Comparison of ENCODE assay signal across 24 mouse cellular contexts in genomic region chr17:49493276-49493675, GRCm38 (mm10).
DNase-seq lines count a peak whose midpoint lies in the region; ATAC-seq and TF ChIP-seq lines count a peak whose summit lies in the region.
"Had no signal": no experiment of that assay in that cellular context is flagged by ENCODE, and none has a peak within 500 bp of the region (broad histone marks: within the 10 kb centered on the region; RNA-seq: fewer than 3 reads in every experiment).

No protein-coding gene starts in this region.

- no peaks in the 10 kb centered on the region for H3K27me3 ChIP-seq in liver, embryonic 14.5 days (ENCODE audit: control insufficient read depth, insufficient read depth, low read length)
- no peaks in the 10 kb centered on the region for H3K27me3 ChIP-seq in liver, embryonic 11.5 days (replicated peaks; ENCODE audit: control insufficient read depth, insufficient read depth, low read length)
- peaks cover 37% of the 10 kb centered on the region for H3K27me3 ChIP-seq in CH12.LX (replicated peaks)
- no peaks in the 10 kb centered on the region for H3K27me3 ChIP-seq in hindbrain, embryonic 14.5 days (ENCODE audit: control insufficient read depth, insufficient read depth, low read length)
- H3K27me3 ChIP-seq: forebrain, embryonic 15.5 days; heart, embryonic 13.5 days; hindbrain, embryonic 13.5 days; lung, embryonic 15.5 days; neural tube, embryonic 15.5 days had no signal

- no peak for DNase-seq in liver, embryonic 14.5 days (ENCODE audit: low read depth in 3 of 3, low spot score in 3 of 3)
- DNase-seq in liver, embryonic 11.5 days (ENCODE audit: low spot score), result no peak
- DNase-seq in 3134 (ENCODE audit: extremely low read depth, insufficient read length, low spot score) (peak; percentile 37), CH12.LX (ENCODE audit: extremely low read depth) (peak; percentile 8), ZHBTc4 (ENCODE audit: low read depth, low spot score) (peak; percentile 31)
- DNase-seq in heart, postnatal 14 days, result no peak
- DNase-seq in hindbrain, embryonic 14.5 days (ENCODE audit: low spot score), result no peak
- DNase-seq: adrenal gland, postnatal 14 days; cerebellum, adult 8-10 months; gastrocnemius, postnatal 25 days; heart, adult 18-20 months; kidney, adult 9 months; kidney, postnatal 14 days; right cerebral cortex, adult 18-20 months; thymus, postnatal 14 days had no signal

- TF ChIP-seq RAD21 in CH12.LX (IDR thresholded peaks at IDR 0.05; ENCODE audit: low read depth, low read length), result no peak

- H3K4me3 ChIP-seq in liver, embryonic 14.5 days (ENCODE audit: insufficient read depth in 1 of 2, low read depth in 2 of 2, low read length in 2 of 2), result no peak overlapping the region
- no peak overlapping the region for H3K4me3 ChIP-seq in liver, embryonic 11.5 days (ENCODE audit: low read depth, low read length)
- no peak overlapping the region for H3K4me3 ChIP-seq in CH12.LX (replicated peaks in 1 of 3; ENCODE audit: low read depth in 2 of 3, low read length in 2 of 3, poor library complexity in 1 of 3)
- no peak overlapping the region for H3K4me3 ChIP-seq in hindbrain, embryonic 14.5 days (replicated peaks; ENCODE audit: low read length)
- H3K4me3 ChIP-seq: forebrain, embryonic 15.5 days; heart, embryonic 13.5 days; hindbrain, embryonic 13.5 days; limb, embryonic 10.5 days; lung, embryonic 15.5 days; neural tube, embryonic 15.5 days had no signal

- dilution Hi-C loops in CH12.LX (cut with MboI; ENCODE audit: extremely low pct_ligation_motif_present, extremely low pct_unique_long_range_greater_than_20kb, low sequenced_read_pairs), result no loop called here

- H3K79me2 ChIP-seq in CH12.LX (replicated peaks; ENCODE audit: control insufficient read depth, extremely low read depth, insufficient read depth, poor library complexity, severe bottlenecking), result no peaks in the 10 kb centered on the region

- no peak for TF ChIP-seq POLR2A in CH12.LX (IDR thresholded peaks at IDR 0.05; ENCODE audit: low read depth, low read length)

- no peak for TF ChIP-seq EP300 in liver, embryonic 14.5 days (IDR thresholded peaks at IDR 0.05; ENCODE audit: low read depth)
- no peak for TF ChIP-seq EP300 in CH12.LX (IDR thresholded peaks at IDR 0.05; ENCODE audit: low read length)

- H3K4me2 ChIP-seq in liver, embryonic 14.5 days (ENCODE audit: low read depth), result no peak overlapping the region
- no peak overlapping the region for H3K4me2 ChIP-seq in liver, embryonic 11.5 days
- no peak overlapping the region for H3K4me2 ChIP-seq in CH12.LX (ENCODE audit: insufficient read depth, low read depth, poor library complexity, severe bottlenecking)
- no peak overlapping the region for H3K4me2 ChIP-seq in hindbrain, embryonic 14.5 days (replicated peaks)
- H3K4me2 ChIP-seq: forebrain, embryonic 15.5 days; heart, embryonic 13.5 days; hindbrain, embryonic 13.5 days; lung, embryonic 15.5 days; midbrain, embryonic 11.5 days; neural tube, embryonic 15.5 days had no signal

- H3K4me1 ChIP-seq in liver, embryonic 14.5 days (replicated peaks; ENCODE audit: control insufficient read depth in 2 of 2, insufficient read depth in 2 of 2, low read length in 1 of 2), result no peaks in the 10 kb centered on the region
- H3K4me1 ChIP-seq in liver, embryonic 11.5 days (replicated peaks; ENCODE audit: control insufficient read depth, insufficient read depth, low read length), result no peaks in the 10 kb centered on the region
- no peaks in the 10 kb centered on the region for H3K4me1 ChIP-seq in CH12.LX (ENCODE audit: control insufficient read depth in 1 of 2, insufficient read depth in 2 of 2)
- 0 out of 2 replicates have a peak, but pooled peaks cover 2% of the 10 kb centered on the region for H3K4me1 ChIP-seq in hindbrain, embryonic 14.5 days (replicated peaks; ENCODE audit: control insufficient read depth, insufficient read depth, low read length)
- H3K4me1 ChIP-seq: forebrain, embryonic 15.5 days; hindbrain, embryonic 13.5 days; lung, embryonic 15.5 days; neural tube, embryonic 15.5 days had no signal

- in situ Hi-C loops in CH12.LX (cut with MboI; ENCODE audit: low pct_ligation_motif_present, low pct_unique_long_range_greater_than_20kb, low sequenced_read_pairs), result no loop called here

- intact Hi-C loops in heart, postnatal 14 days (cut with DNase I), result no loop called here

- 76% methylated on average over 4 of the region's 4 CpGs for WGBS in liver, embryonic 14.5 days (ENCODE audit: insufficient replicate concordance)
- 94% methylated on average over 4 of the region's 4 CpGs for WGBS in liver, embryonic 11.5 days
- 93% methylated on average over 4 of the region's 4 CpGs for WGBS in hindbrain, embryonic 14.5 days

- no peak overlapping the region for H3K9ac ChIP-seq in liver, embryonic 14.5 days (replicated peaks)
- no peak overlapping the region for H3K9ac ChIP-seq in liver, embryonic 11.5 days (ENCODE audit: low read depth, low read length)
- no peak overlapping the region for H3K9ac ChIP-seq in CH12.LX (ENCODE audit: insufficient read depth, low read depth)
- H3K9ac ChIP-seq in hindbrain, embryonic 14.5 days, result no peak overlapping the region
- H3K9ac ChIP-seq: forebrain, embryonic 15.5 days; heart, embryonic 13.5 days; hindbrain, embryonic 13.5 days; lung, embryonic 15.5 days; neural tube, embryonic 15.5 days had no signal

- ATAC-seq in liver, embryonic 14.5 days (ENCODE audit: insufficient read depth), result no peak
- ATAC-seq in liver, embryonic 11.5 days (replicated peaks; ENCODE audit: low FRiP score), result no peak
- ATAC-seq in hindbrain, embryonic 14.5 days (ENCODE audit: low FRiP score), result no peak
- ATAC-seq: forebrain, embryonic 15.5 days had no signal

- no peaks in the 10 kb centered on the region for H3K9me3 ChIP-seq in liver, embryonic 14.5 days (ENCODE audit: control insufficient read depth, low read length)
- no peaks in the 10 kb centered on the region for H3K9me3 ChIP-seq in liver, embryonic 11.5 days (ENCODE audit: control insufficient read depth, low read length)
- H3K9me3 ChIP-seq in CH12.LX (replicated peaks; ENCODE audit: low read length), result peaks cover 2% of the 10 kb centered on the region
- H3K9me3 ChIP-seq in hindbrain, embryonic 14.5 days (ENCODE audit: control insufficient read depth, low read length), result no peaks in the 10 kb centered on the region
- H3K9me3 ChIP-seq: forebrain, embryonic 15.5 days; heart, embryonic 13.5 days; hindbrain, embryonic 13.5 days; limb, embryonic 10.5 days; lung, embryonic 15.5 days; neural tube, embryonic 15.5 days had no signal

- H3K36me3 ChIP-seq in liver, embryonic 14.5 days (replicated peaks; ENCODE audit: control insufficient read depth, insufficient read depth, low read depth), result no peaks in the 10 kb centered on the region
- no peaks in the 10 kb centered on the region for H3K36me3 ChIP-seq in liver, embryonic 11.5 days (ENCODE audit: control insufficient read depth, insufficient read depth, low read length)
- H3K36me3 ChIP-seq in CH12.LX (replicated peaks in 1 of 2; ENCODE audit: control insufficient read depth in 1 of 2, insufficient read depth in 1 of 2, low read length in 1 of 2), result no peaks in the 10 kb centered on the region
- no peaks in the 10 kb centered on the region for H3K36me3 ChIP-seq in hindbrain, embryonic 14.5 days (replicated peaks; ENCODE audit: control insufficient read depth, insufficient read depth)
- H3K36me3 ChIP-seq: forebrain, embryonic 15.5 days; G1E; hindbrain, embryonic 13.5 days had no signal

- peak; percentile 23; the same call in 1 of the 2 replicates for TF ChIP-seq CTCF in liver, embryonic 14.5 days (IDR thresholded peaks at IDR 0.05; ENCODE audit: low read depth)
- TF ChIP-seq CTCF in CH12.LX (conservative IDR thresholded peaks at IDR 0.05 in 1 of 2, IDR thresholded peaks at IDR 0.05 in 1 of 2; ENCODE audit: low read depth in 2 of 2, low read length in 2 of 2), result peak in 1 of 2 experiments; percentile 51; a peak in 3 of 4 replicates

- no peak overlapping the region for H3K27ac ChIP-seq in liver, embryonic 14.5 days
- no peak overlapping the region for H3K27ac ChIP-seq in liver, embryonic 11.5 days (ENCODE audit: low read depth, low read length)
- no peak overlapping the region for H3K27ac ChIP-seq in CH12.LX (ENCODE audit: insufficient read depth, low read depth)
- no peak overlapping the region for H3K27ac ChIP-seq in hindbrain, embryonic 14.5 days
- H3K27ac ChIP-seq: forebrain, embryonic 15.5 days; heart, embryonic 13.5 days; hindbrain, embryonic 13.5 days; limb, embryonic 10.5 days; lung, embryonic 15.5 days; macrophage; neural tube, embryonic 15.5 days had no signal

TF ChIP-seq in CH12.LX, 34 proteins besides CTCF, POLR2A, EP300 and RAD21:
- TF ChIP-seq USF2 (conservative IDR thresholded peaks at IDR 0.05; ENCODE audit: low read depth, low read length), result no peak
- no peak for TF ChIP-seq USF1 (IDR thresholded peaks at IDR 0.05; ENCODE audit: low read depth, low read length)
- TF ChIP-seq PAX5 (IDR thresholded peaks at IDR 0.05; ENCODE audit: low read length), result no peak
- TF ChIP-seq JUN (IDR thresholded peaks at IDR 0.05; ENCODE audit: insufficient read depth, low read depth, low read length), result no peak
- TF ChIP-seq E2F4 (IDR thresholded peaks at IDR 0.05; ENCODE audit: insufficient replicate concordance, low read depth, low read length), result no peak
- peak; percentile 31; the same call in 1 of the 2 replicates for TF ChIP-seq HCFC1 (IDR thresholded peaks at IDR 0.05; ENCODE audit: low read depth, low read length)
- TF ChIP-seq UBTF (IDR thresholded peaks at IDR 0.05; ENCODE audit: low read depth, low read length), result no peak
- no peak for TF ChIP-seq MAZ (IDR thresholded peaks at IDR 0.05; ENCODE audit: low read depth, low read length)
- TF ChIP-seq NRF1 (IDR thresholded peaks at IDR 0.05; ENCODE audit: low read depth, low read length), result no peak
- 0 out of 2 replicates have a peak, but pooled peaks have one; percentile 21 for TF ChIP-seq ELF1 (IDR thresholded peaks at IDR 0.05; ENCODE audit: low read depth, low read length)
- TF ChIP-seq BHLHE40 (IDR thresholded peaks at IDR 0.05; ENCODE audit: low read depth, low read length), result no peak
TF ChIP-seq in CH12.LX: peak in this region for 2.

Comparison
In these comparisons a context has a peak if more than half of its experiments do, and no peak if none do; other contexts are left out.
1. DNase-seq: peak in 3134 (single experiment), CH12.LX (single experiment) and ZHBTc4 (single experiment); none in liver, embryonic 14.5 days (0 of 3), liver, embryonic 11.5 days (single experiment), heart, postnatal 14 days (0 of 2) and hindbrain, embryonic 14.5 days (single experiment).